Mouse (Mus musculus) midbrain, embryonic 12.5 days (tissue): ENCODE measurements around the gene Riiad1. TPM values are rescaled to one million over a fixed set of nuclear protein-coding genes. Genes with fewer than 3 reads are reported as not detected.

Experiments used
- ATAC-seq: fragments of 200-750 bp; cut with Nextera tagmentation; 2 replicates; pipeline ENCODE4 v1.8.0; 2017; ENCODE audit warnings: low read depth, moderate TSS enrichment, moderate library complexity; ENCODE audit not compliant: low FRiP score
- H3K27ac ChIP-seq: fragments of 300-500 bp; sonication (generic); replicated peaks from 2 replicates; pipeline ENCODE4 v1.5.1; 2016; ENCODE audit warnings: mild to moderate bottlenecking
- H3K27me3 ChIP-seq: fragments of 300-500 bp; sonication (generic); 2 replicates; pipeline ENCODE4 v1.6.1; 2016; ENCODE audit warnings: mild to moderate bottlenecking
- H3K36me3 ChIP-seq: fragments of 300-500 bp; sonication (generic); 2 replicates; pipeline ENCODE4 v1.6.1; 2016
- H3K4me1 ChIP-seq: fragments of 300-500 bp; sonication (generic); 2 replicates; pipeline ENCODE4 v1.6.1; 2016
- H3K4me2 ChIP-seq: fragments of 300-500 bp; sonication (generic); replicated peaks from 2 replicates; pipeline ENCODE4 v1.6.1; 2016; ENCODE audit warnings: mild to moderate bottlenecking, moderate library complexity
- H3K4me3 ChIP-seq: fragments of 300-500 bp; sonication (generic); 2 replicates; pipeline ENCODE4 v1.5.1; 2016; ENCODE audit warnings: mild to moderate bottlenecking
- H3K9ac ChIP-seq: fragments of 300-500 bp; sonication (generic); replicated peaks from 2 replicates; pipeline ENCODE4 v1.6.1; 2016; ENCODE audit warnings: mild to moderate bottlenecking, moderate library complexity
- H3K9me3 ChIP-seq: fragments of 300-500 bp; sonication (generic); 2 replicates; pipeline ENCODE4 v1.6.1; 2016; ENCODE audit warnings: mild to moderate bottlenecking
- WGBS: fragments of 180-500 bp; shearing (Covaris S2); methylation state at CpG from one replicate; pipeline ENCODE4 v1.1.7; 2016; 5-methylcytosine and 5-hydroxymethylcytosine counted together
- polyA plus RNA-seq: library from polyadenylated mRNA; unstranded; fragments of >200 nt; fragmentation: Nextera tagmentation; extraction: Ambion mirVana; gene quantifications from 2 replicates; pipeline ENCODE4 v1.2.1, GENCODE M21; 2016

Gene Riiad1
- polyA plus RNA-seq, 1 experiment from 2014 or later = 15.8 TPM

GRCm38 (mm10) chr3:94478591-94479169 lies 1.5 kb downstream of the Riiad1 start:
- ATAC-seq = peak; percentile 4
- H3K9me3 ChIP-seq = no peaks in the 10 kb centered on the region
- peak overlapping the region; percentile 93 for H3K27ac ChIP-seq
- H3K4me3 ChIP-seq = peak overlapping the region; percentile 67
- 0% methylated on average over 8 of the region's 9 CpGs for WGBS
- peak overlapping the region; percentile 77 for H3K4me2 ChIP-seq
- H3K9ac ChIP-seq = peak overlapping the region; percentile 79
- peaks cover 21% of the 10 kb centered on the region for H3K36me3 ChIP-seq
- peaks cover 69% of the 10 kb centered on the region for H3K4me1 ChIP-seq
- H3K27me3 ChIP-seq = 0 out of 2 replicates have a peak, but pooled peaks cover 4% of the 10 kb centered on the region

- peak within 1 kb of the TSS; percentile 77 for H3K4me2 ChIP-seq
- peak within 1 kb of the TSS; percentile 93 for H3K27ac ChIP-seq
- no peaks in the 10 kb centered on the region for H3K9me3 ChIP-seq
- H3K4me1 ChIP-seq = peaks cover 67% of the 10 kb centered on the region
- under 1% methylated on average over 14 of the region's 14 CpGs for WGBS
- 0 out of 2 replicates have a peak, but pooled peaks cover 4% of the 10 kb centered on the region for H3K27me3 ChIP-seq
- peaks cover 21% of the 10 kb centered on the region for H3K36me3 ChIP-seq
- H3K9ac ChIP-seq = peak within 1 kb of the TSS; percentile 79
- peak; percentile 91 for ATAC-seq
- H3K4me3 ChIP-seq = peak within 1 kb of the TSS; percentile 67
These were observed 2.1 kb downstream of the Riiad1 start, which contains the start of gene Celf3 for GRCm38 (mm10) chr3:94477981-94478422. Gene Celf3, plus strand, starts transcription at chr3:94478295.

DNA sequence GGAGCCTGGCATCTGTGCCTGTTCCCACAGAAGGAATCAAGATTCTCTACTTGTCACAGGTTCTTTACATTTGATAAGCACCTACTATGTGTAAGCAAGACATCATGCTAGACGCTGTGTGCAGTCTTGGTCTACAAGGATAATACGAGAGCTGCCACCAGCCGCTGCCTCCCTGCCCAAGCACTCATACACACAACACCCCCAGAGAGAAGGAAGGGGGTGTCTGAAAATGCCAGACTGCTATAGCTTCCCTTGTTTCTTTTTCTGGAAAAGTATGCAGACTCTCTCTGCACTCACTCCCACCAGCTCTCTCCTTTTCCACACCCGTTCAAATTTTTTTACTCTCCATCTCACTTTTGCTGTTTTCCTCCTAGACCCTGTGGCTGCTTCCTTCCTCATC lies 2.7 kb downstream of the Riiad1 start:
- Histone ChIP-seq H3K4me2 (peak overlapping the region; percentile 77), H3K9me3 (no peaks in the 10 kb centered on the region), H3K9ac (peak overlapping the region; percentile 79), H3K4me1 (peaks cover 67% of the 10 kb centered on the region), H3K27me3 (0 out of 2 replicates have a peak, but pooled peaks cover 4% of the 10 kb centered on the region), H3K27ac (peak overlapping the region; percentile 93), H3K4me3 (peak overlapping the region; percentile 67), H3K36me3 (peaks cover 18% of the 10 kb centered on the region)
- ATAC-seq = no peak; the same call in 1 of the 2 replicates
- 29% methylated on average over 4 of the region's 4 CpGs for WGBS

- Histone ChIP-seq H3K4me2 (no peak overlapping the region), H3K9ac (no peak overlapping the region), H3K27me3 (0 out of 2 replicates have a peak, but pooled peaks cover 4% of the 10 kb centered on the region), H3K4me1 (peaks cover 62% of the 10 kb centered on the region), H3K4me3 (no peak overlapping the region), H3K27ac (peak overlapping the region; percentile 32; the same call in 1 of the 2 replicates), H3K9me3 (no peaks in the 10 kb centered on the region), H3K36me3 (peaks cover 9% of the 10 kb centered on the region)
- no peak for ATAC-seq
- WGBS = 56% methylated on average over 8 of the region's 8 CpGs
These were observed 3.7 kb downstream of the Riiad1 start for GRCm38 (mm10) chr3:94476301-94477035.

DNA sequence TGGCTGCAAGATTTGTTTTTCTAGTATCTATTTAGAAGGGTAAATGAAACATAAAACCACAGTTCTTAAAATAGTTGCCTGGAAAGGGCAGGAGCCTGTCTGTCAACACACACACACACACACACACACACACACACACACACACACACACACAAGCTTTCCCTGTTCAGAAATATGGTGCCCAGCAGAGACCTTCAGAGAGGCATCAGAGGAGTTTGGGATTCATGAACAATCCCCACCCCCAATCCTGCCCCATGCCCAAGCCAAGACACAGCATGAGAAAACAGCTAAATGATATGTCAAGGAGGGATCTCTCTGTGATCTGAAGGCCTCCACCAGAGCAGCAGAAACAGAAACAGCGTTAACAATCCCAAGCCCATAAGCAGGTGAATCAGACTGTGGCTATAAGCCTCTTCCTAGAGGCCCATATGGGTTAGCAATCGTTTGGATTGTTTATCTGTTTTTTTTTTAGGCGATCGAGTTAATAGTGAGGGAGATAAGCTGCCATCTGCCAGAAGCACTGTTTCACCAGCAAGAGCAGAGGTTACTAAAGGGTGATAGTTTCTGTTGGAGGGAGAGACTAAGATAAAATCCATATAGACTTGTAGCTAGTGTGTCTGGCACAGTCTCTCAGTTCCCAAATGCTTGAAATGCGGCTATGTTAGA lies 6.4 kb downstream of the Riiad1 start:
- no peak overlapping the region for H3K9ac ChIP-seq
- no peak overlapping the region for H3K4me3 ChIP-seq
- no peak overlapping the region for H3K27ac ChIP-seq
- peaks cover 46% of the 10 kb centered on the region for H3K4me1 ChIP-seq
- no peaks in the 10 kb centered on the region for H3K36me3 ChIP-seq
- H3K4me2 ChIP-seq = no peak overlapping the region
- H3K27me3 ChIP-seq = 0 out of 2 replicates have a peak, but pooled peaks cover 2% of the 10 kb centered on the region
- no peak for ATAC-seq
- 75% methylated on average over 5 of the region's 5 CpGs for WGBS
- no peaks in the 10 kb centered on the region for H3K9me3 ChIP-seq

DNA sequence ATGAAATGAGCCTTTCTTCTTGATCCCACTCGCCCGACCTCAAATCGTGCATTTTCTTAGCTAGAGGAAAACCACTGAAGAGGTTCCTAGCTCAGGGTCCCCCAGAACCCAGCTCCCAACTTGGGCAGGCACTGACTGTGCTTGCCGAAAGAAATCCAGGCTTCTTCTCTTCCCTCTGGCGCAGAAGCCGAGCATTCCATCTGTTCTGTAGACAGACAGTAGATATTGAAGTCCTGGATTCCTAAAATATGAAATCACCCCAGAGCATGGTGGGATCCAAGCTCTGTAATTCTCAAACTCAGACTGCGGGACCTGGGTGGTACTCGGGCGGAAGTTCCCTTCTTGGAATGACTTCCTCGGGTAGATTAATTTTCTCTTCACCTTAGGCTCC lies 7.0 kb downstream of the Riiad1 start:
- H3K9ac ChIP-seq = no peak overlapping the region
- WGBS = 47% methylated on average over 10 of the region's 10 CpGs
- H3K4me1 ChIP-seq = peaks cover 44% of the 10 kb centered on the region
- no peak for ATAC-seq
- no peak overlapping the region for H3K4me3 ChIP-seq
- H3K27ac ChIP-seq = 0 out of 2 replicates have a peak overlapping the region, but pooled peaks have one; percentile 6
- H3K27me3 ChIP-seq = no peaks in the 10 kb centered on the region
- H3K36me3 ChIP-seq = no peaks in the 10 kb centered on the region
- peak overlapping the region; percentile 54 for H3K4me2 ChIP-seq
- no peaks in the 10 kb centered on the region for H3K9me3 ChIP-seq

DNA sequence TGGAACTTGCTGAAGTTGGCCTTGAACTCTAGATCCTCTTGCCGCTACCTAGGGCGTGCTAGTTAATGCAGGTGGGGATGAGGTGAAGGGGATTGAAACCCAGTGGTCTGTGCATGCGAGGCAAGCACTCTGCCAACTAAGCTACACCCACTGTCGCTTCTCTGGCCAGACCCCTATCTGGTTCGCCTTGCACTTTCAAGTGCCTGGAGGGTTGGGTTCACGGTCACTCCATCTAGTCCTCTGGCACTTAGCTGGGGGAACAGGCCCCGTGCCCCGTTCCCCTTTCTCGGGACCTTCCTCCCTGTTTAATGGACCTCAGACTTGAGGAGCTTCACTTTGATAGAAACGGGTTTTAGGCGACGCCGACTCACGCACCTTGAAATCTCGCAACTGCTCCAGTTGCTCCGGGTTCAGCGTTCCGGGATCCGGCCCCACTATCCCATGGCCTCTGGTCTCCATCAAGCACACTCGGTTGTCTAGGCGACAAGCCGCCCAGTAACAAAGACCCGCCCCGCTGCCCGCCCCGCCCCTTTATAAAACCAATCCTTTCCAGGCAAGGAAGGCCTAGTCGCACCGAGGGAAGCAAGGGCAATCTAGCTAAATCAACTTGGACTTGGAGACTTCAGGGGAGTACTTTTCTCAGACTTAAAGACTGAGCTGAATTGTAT lies 7.6 kb downstream of the Riiad1 start:
- Histone ChIP-seq H3K9ac (no peak overlapping the region; the same call in 1 of the 2 replicates), H3K4me3 (peak overlapping the region; percentile 36), H3K27ac (0 out of 2 replicates have a peak overlapping the region, but pooled peaks have one; percentile 6), H3K27me3 (no peaks in the 10 kb centered on the region), H3K36me3 (no peaks in the 10 kb centered on the region), H3K9me3 (no peaks in the 10 kb centered on the region), H3K4me2 (peak overlapping the region; percentile 54), H3K4me1 (peaks cover 40% of the 10 kb centered on the region)
- WGBS = 8% methylated on average over 28 of the region's 28 CpGs
- peak; percentile 79 for ATAC-seq

GRCm38 (mm10) chr3:94468931-94469330 lies 11.2 kb downstream of the Riiad1 start:
- no peak overlapping the region for H3K4me3 ChIP-seq
- no peak overlapping the region for H3K27ac ChIP-seq
- H3K4me1 ChIP-seq = peaks cover 48% of the 10 kb centered on the region
- no peak for ATAC-seq
- H3K4me2 ChIP-seq = no peak overlapping the region
- H3K36me3 ChIP-seq = no peaks in the 10 kb centered on the region
- no peak overlapping the region for H3K9ac ChIP-seq
- H3K27me3 ChIP-seq = no peaks in the 10 kb centered on the region
- no peaks in the 10 kb centered on the region for H3K9me3 ChIP-seq
- WGBS = 67% methylated on average over 3 of the region's 3 CpGs

DNA sequence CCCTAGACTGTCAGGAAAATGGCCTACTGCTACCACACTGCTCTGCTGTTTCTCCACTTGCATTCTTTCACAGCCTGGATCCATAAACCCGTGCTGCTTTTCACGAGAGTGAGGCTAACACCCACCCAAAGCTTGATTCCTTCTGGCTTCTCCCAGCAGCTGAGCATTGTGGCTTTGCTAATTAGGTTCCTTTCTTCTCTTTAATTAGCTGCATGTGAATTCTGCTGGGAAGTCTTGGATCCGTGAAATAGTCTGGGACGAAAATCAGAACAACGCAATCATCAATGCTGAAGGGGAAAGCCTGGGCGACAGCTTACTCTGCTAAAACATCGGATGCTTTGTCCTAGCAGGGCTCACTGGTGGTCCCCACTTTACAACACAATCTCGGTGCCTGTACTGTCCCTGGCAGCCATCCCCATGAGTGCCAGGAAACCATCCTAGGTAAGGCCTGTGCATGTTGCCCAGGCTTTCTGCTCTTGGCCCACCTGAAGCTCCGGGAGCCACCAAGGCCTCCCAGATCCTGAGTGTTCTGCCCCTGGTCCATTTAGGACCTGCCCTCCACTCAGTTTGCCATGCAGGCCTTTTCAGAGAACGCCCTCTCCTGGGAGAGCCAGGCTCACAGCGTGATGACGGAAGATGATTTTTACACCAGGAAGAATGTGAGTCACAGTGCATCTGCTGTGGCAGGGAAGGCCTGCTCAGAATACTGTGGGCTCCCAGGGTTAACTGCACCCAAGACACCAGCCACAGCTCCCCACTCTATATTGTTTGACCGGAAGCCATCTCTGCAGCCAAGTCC lies 14.3 kb downstream of the Riiad1 start:
- no peaks in the 10 kb centered on the region for H3K36me3 ChIP-seq
- no peak overlapping the region for H3K4me3 ChIP-seq
- H3K27ac ChIP-seq = peak overlapping the region; percentile 75
- peaks cover 38% of the 10 kb centered on the region for H3K4me1 ChIP-seq
- no peak overlapping the region for H3K9ac ChIP-seq
- no peak; the same call in 1 of the 2 replicates for ATAC-seq
- 40% methylated on average over 13 of the region's 13 CpGs for WGBS
- H3K4me2 ChIP-seq = no peak overlapping the region
- no peaks in the 10 kb centered on the region for H3K9me3 ChIP-seq
- no peaks in the 10 kb centered on the region for H3K27me3 ChIP-seq

- 38% methylated on average over 11 of the region's 11 CpGs for WGBS
- Histone ChIP-seq H3K4me1 (peaks cover 36% of the 10 kb centered on the region), H3K9me3 (no peaks in the 10 kb centered on the region), H3K27ac (peak overlapping the region; percentile 75), H3K4me2 (peak overlapping the region; percentile 21; the same call in 1 of the 2 replicates), H3K4me3 (no peak overlapping the region), H3K27me3 (no peaks in the 10 kb centered on the region), H3K36me3 (no peaks in the 10 kb centered on the region), H3K9ac (no peak overlapping the region)
- peak; percentile 78 for ATAC-seq
These were observed 16.1 kb downstream of the Riiad1 start for GRCm38 (mm10) chr3:94463926-94464578.
